Mouse (Mus musculus) hindbrain, postnatal 0 days (tissue): ENCODE results near the gene Sox8. TPM values are rescaled to one million over a fixed set of nuclear protein-coding genes. Genes with fewer than 3 reads are reported as not detected.

ENCODE experiments used
- ATAC-seq: fragments of 200-750 bp; cut with Nextera tagmentation; 2 replicates; pipeline ENCODE4 v1.8.0; 2017; ENCODE audit warnings: mild to moderate bottlenecking, moderate TSS enrichment, moderate library complexity
- DNase-seq: peaks from one replicate; pipeline ENCODE4 v3.0.0-alpha.2; 2015; ENCODE audit warnings: low spot score
- H3K27ac ChIP-seq: fragments of 300-500 bp; sonication (generic); 2 replicates; pipeline ENCODE4 v1.5.1; 2014; ENCODE audit warnings: mild to moderate bottlenecking
- H3K27me3 ChIP-seq: fragments of 300-500 bp; sonication (generic); 2 replicates; pipeline ENCODE4 v1.6.1; 2014; ENCODE audit warnings: low read length, mixed read lengths; ENCODE audit not compliant: insufficient read depth
- H3K36me3 ChIP-seq: fragments of 300-500 bp; sonication (generic); 2 replicates; pipeline ENCODE4 v1.6.1; 2014; ENCODE audit warnings: low read length, mixed read lengths; ENCODE audit not compliant: insufficient read depth
- H3K4me1 ChIP-seq: fragments of 300-500 bp; sonication (generic); 2 replicates; pipeline ENCODE4 v1.6.1; 2014; ENCODE audit warnings: antibody characterized with exemption, low read length, mixed read lengths; ENCODE audit not compliant: insufficient read depth
- H3K4me2 ChIP-seq: fragments of 300-500 bp; sonication (generic); 2 replicates; pipeline ENCODE4 v1.6.1; 2014; ENCODE audit warnings: low read depth, mild to moderate bottlenecking, low read length, moderate library complexity, mixed read lengths
- H3K4me3 ChIP-seq: fragments of 300-500 bp; sonication (generic); 2 replicates; pipeline ENCODE4 v1.5.1; 2014; ENCODE audit warnings: low read length
- H3K9ac ChIP-seq: fragments of 300-500 bp; sonication (generic); replicated peaks from 2 replicates; pipeline ENCODE4 v1.6.1; 2014; ENCODE audit warnings: mild to moderate bottlenecking, low read length, moderate library complexity, mixed read lengths
- H3K9me3 ChIP-seq: fragments of 300-500 bp; sonication (generic); 2 replicates; pipeline ENCODE4 v1.6.1; 2016; ENCODE audit warnings: low read length, mixed read lengths
- CTCF ChIP-seq: IDR thresholded peaks from 2 replicates; pipeline ENCODE4 v1.5.1; 2016; ENCODE audit warnings: antibody characterized with exemption, control low read depth, low read depth
- WGBS: fragments of 180-500 bp; shearing (Covaris S2); extraction: QIAGEN DNeasy Blood & Tissue Kit; methylation state at CpG from one replicate; pipeline ENCODE4 v1.1.7; 2014; 5-methylcytosine and 5-hydroxymethylcytosine counted together
- polyA plus RNA-seq: library from polyadenylated mRNA; unstranded; fragments of >200 nt; fragmentation: Nextera tagmentation; extraction: Ambion mirVana; gene quantifications from 2 replicates; pipeline ENCODE4 v1.2.1, GENCODE M21; 2015
- total RNA-seq: library from RNA; depleted of rRNA; stranded (reverse); fragments of >200 nt; gene quantifications from 2 replicates; pipeline ENCODE4 v1.2.3, GENCODE M21; 2014; rRNA removed

Gene Sox8
- total RNA-seq (52.1 and 54.5 TPM in 2 replicates), polyA plus RNA-seq (28.9 and 31.5 TPM in 2 replicates)

DNA sequence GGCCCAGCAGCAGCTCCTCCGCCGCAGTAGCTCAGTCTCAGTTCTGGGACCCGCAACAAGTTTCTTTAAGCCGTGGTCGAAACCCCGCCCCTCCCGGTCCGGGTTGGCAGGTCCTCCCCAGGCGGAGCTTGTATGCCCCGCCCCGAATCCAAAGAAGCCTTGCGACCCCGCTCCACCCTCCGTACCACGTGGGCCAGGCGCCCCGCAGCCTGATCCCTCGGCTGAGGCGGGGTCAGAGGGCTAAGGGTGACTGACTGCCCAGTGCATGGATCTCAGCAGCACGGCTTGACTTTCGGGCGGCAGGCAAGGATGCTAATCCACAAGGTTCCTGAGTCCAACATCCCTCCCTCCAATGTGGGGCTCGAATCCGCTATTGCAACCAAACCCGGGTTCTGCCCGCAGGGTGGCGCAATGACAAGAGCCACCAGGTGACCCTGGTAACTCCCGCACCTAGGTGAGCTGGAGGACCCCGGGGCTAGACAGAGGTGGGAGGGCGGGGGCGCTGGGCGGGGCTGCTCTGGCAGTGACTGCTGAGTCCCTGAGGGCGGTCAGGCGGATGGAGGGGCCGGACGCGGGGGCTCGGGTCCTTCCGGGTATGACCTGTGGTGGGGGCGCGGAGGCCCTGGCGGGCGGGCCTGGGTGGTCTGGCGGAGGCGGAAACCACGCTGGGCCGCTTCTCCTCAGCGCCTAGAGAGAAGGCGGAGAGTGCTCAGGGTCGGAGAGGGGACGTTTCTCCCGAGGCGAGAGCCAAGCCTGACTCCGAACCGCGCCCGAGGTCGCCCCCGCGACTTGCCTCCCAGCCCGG, at the start of gene Sox8:
Gene Sox8, minus strand, starts transcription at position 39 of the 805 bp plus-strand sequence.
- peak; percentile 81 for ATAC-seq
- Histone ChIP-seq H3K27ac (peak within 1 kb of the TSS; percentile 67; the same call in 1 of the 2 replicates), H3K27me3 (peaks cover 10% of the 10 kb centered on the region; the same call in 1 of the 2 replicates)

DNA sequence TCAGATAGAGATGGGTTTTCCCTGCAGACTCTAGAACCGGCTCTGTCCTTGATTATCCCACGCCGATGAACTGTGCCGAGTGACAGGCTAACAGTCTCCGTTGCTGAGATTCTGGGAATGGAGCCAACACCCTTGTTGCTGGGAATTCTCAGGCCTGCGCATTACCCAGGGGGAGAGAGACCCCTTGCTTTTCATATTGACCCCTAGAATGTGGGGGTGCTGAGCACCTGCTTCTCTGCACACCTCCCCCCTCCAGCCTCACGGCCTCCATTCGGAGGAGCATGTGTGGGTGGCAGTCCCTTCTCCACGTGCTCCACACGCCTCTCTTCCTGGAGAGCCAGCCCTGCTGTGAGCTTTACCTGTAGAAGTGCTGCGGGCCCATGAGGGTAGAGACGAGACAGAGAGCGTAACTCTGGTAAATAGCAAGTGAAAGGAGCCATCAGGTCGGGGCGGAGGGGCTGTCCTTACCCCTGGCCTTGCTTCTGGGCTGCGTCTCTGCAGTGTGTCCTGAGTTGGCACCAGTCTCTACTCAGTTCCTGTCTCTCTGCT, 48.1 kb upstream of the Sox8 start:
- Histone ChIP-seq H3K9ac (no peak overlapping the region), H3K4me1 (peaks cover 4% of the 10 kb centered on the region; the same call in 1 of the 2 replicates), H3K27me3 (no peaks in the 10 kb centered on the region), H3K9me3 (no peaks in the 10 kb centered on the region), H3K36me3 (no peaks in the 10 kb centered on the region), H3K4me2 (peak overlapping the region; percentile 26), H3K4me3 (no peak overlapping the region), H3K27ac (peak overlapping the region; percentile 62; the same call in 1 of the 2 replicates)
- no peak for TF ChIP-seq CTCF
- 24% methylated on average over 16 of the region's 16 CpGs for WGBS
- ATAC-seq (peak; percentile 72), DNase-seq (peak; percentile 90)

More for the DNA sequence above, at the start of gene Sox8:
- H3K4me1 ChIP-seq: peaks cover 10% of the 10 kb centered on the region; the same call in 1 of the 2 replicates
- WGBS: under 1% methylated on average over 60 of the region's 61 CpGs
- DNase-seq: peak; percentile 90
- H3K9ac ChIP-seq: peak within 1 kb of the TSS; percentile 58
- no peaks in the 10 kb centered on the region for H3K9me3 ChIP-seq
- H3K4me2 ChIP-seq: peak within 1 kb of the TSS; percentile 81
- no peaks in the 10 kb centered on the region for H3K36me3 ChIP-seq
- peak within 1 kb of the TSS; percentile 55 for H3K4me3 ChIP-seq
- peak; percentile 58 for TF ChIP-seq CTCF

DNA sequence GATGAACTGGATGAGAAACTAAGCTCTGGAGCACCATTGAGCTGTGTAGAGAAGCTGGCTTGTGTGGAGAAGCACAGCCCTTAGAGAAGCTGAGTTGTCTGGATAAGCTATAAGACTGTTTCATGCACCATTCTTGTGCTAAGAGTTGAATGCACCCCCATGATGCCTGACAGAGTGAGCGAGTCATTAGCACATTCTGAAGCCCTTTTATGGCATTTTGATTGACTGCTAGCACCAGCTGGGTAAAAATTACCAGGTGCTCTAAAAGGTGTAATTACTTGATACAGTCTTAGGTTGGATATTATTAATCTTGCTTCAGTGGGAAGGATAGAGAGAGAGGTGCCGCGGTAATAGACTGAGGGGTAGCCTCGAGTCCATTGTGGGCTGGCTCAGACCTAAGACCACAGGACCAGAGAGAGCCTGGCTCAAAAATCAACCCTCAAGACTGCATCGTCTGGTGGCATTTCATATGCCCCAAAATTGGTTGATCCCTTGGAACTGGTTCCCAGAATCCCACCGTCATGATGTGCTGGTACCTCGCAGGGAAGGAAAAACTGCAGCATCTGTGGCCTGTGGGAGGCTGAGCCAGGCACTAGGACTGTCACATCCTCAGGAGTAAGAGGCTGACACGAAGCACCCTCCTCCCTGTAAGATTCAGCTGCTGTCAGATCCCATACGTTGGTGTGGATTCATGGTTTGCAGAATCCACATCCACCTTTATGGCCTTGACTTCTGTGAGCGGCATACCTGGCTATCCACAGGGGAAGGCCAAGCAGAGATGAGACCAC, 44.4 kb upstream of the Sox8 start:
- no peaks in the 10 kb centered on the region for H3K36me3 ChIP-seq
- H3K27me3 ChIP-seq: no peaks in the 10 kb centered on the region
- peaks cover 10% of the 10 kb centered on the region for H3K4me1 ChIP-seq
- no peak overlapping the region for H3K9ac ChIP-seq
- no peak overlapping the region for H3K27ac ChIP-seq
- H3K9me3 ChIP-seq: no peaks in the 10 kb centered on the region
- ATAC-seq: no peak
- DNase-seq: no peak
- WGBS: 85% methylated on average over 10 of the region's 10 CpGs
- TF ChIP-seq CTCF: no peak
- no peak overlapping the region for H3K4me3 ChIP-seq
- no peak overlapping the region for H3K4me2 ChIP-seq

DNA sequence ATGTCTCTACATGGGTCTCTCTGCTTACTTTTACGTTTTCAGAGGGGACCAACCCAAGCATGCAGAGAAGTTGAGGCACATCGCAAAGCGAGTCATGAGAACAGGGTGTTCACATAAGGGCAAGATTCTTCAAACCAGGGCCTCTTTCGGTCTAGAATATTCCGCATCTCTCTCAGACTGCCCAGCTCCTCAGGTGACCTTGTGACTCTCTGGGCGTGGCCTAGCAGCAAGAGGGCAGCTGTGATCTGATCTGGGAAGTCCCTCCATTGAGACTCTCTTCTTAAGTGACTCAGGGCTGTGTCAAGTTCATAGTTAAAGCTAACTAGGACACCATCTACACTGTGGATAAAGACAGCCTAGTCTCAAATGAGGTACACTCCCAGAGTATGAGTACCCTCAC, 42.8 kb upstream of the Sox8 start:
- H3K4me3 ChIP-seq: no peak overlapping the region
- 91% methylated on average over 6 of the region's 6 CpGs for WGBS
- H3K4me1 ChIP-seq: peaks cover 16% of the 10 kb centered on the region
- ATAC-seq (no peak), DNase-seq (no peak)
- no peaks in the 10 kb centered on the region for H3K36me3 ChIP-seq
- no peak overlapping the region for H3K4me2 ChIP-seq
- no peak overlapping the region for H3K27ac ChIP-seq
- H3K27me3 ChIP-seq: no peaks in the 10 kb centered on the region
- no peak for TF ChIP-seq CTCF
- H3K9ac ChIP-seq: no peak overlapping the region
- no peaks in the 10 kb centered on the region for H3K9me3 ChIP-seq

DNA sequence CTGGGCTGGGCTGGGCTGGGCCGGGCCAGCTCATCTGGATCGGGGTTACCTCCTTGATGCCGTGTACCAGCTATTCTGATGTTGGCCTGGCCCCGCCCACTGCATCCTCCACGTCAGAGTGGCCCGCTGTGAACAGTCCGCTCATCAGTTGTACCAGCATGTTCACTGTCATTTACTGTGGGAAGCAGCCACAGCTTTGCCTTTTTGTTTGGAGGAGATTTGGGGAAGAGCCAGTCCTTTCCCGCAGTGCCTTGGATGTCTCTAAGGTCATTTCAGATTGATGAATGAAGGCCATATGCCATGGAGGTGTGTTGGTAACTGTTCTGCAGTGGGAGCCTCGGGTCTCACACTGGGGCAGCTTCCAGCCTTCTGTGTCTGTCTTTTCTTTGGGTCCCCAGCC, 42.1 kb upstream of the Sox8 start:
- no peak for TF ChIP-seq CTCF
- no peak overlapping the region for H3K4me2 ChIP-seq
- H3K27me3 ChIP-seq: no peaks in the 10 kb centered on the region
- H3K9ac ChIP-seq: no peak overlapping the region
- H3K36me3 ChIP-seq: no peaks in the 10 kb centered on the region
- DNase-seq: no peak
- H3K9me3 ChIP-seq: no peaks in the 10 kb centered on the region
- ATAC-seq: no peak
- no peak overlapping the region for H3K4me3 ChIP-seq
- H3K4me1 ChIP-seq: peaks cover 16% of the 10 kb centered on the region
- H3K27ac ChIP-seq: no peak overlapping the region
- WGBS: 69% methylated on average over 9 of the region's 9 CpGs

DNA sequence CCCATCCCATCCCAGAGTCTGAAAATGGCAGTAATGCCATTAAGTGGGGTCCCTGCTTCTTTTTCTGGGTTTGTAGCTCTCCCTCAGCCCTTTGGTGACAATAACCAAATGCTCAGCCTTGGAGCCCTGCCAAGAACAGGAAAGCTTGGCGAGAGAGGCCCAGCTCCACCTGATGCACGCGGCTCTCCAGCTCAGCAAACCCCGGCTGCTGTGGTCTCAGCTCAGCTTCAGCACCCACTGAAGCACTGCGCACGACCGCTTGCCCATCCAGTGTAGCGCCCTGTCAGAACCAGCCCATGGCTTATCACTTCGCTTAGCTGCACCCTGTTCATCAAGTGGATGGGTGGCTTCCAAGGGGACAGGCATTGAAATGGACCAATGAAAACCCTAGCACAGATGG, 39.7 kb upstream of the Sox8 start:
- DNase-seq (peak; percentile 77), ATAC-seq (peak; percentile 63; the same call in 1 of the 2 replicates)
- Histone ChIP-seq H3K4me2 (peak overlapping the region; percentile 21; the same call in 1 of the 2 replicates), H3K27ac (peak overlapping the region; percentile 29), H3K9ac (no peak overlapping the region), H3K27me3 (no peaks in the 10 kb centered on the region), H3K4me3 (no peak overlapping the region), H3K4me1 (peaks cover 16% of the 10 kb centered on the region), H3K36me3 (no peaks in the 10 kb centered on the region), H3K9me3 (no peaks in the 10 kb centered on the region)
- TF ChIP-seq CTCF: no peak
- 41% methylated on average over 9 of the region's 9 CpGs for WGBS
